Mouse (Mus musculus) CD4-positive, CD25-positive, alpha-beta regulatory T cell (primary cell): ENCODE results near the gene Nipsnap2. TPM values are rescaled to one million over a fixed set of nuclear protein-coding genes. Genes with fewer than 3 reads are reported as not detected.

Experiments
- polyA plus RNA-seq: library from polyadenylated mRNA; unstranded; fragments of 100-300 nt; shearing (Covaris generic); gene quantifications from one replicate; pipeline ENCODE4 v1.2.1, GENCODE M21; 2017

Nipsnap2 gene
- 31.3 TPM for polyA plus RNA-seq

DNA sequence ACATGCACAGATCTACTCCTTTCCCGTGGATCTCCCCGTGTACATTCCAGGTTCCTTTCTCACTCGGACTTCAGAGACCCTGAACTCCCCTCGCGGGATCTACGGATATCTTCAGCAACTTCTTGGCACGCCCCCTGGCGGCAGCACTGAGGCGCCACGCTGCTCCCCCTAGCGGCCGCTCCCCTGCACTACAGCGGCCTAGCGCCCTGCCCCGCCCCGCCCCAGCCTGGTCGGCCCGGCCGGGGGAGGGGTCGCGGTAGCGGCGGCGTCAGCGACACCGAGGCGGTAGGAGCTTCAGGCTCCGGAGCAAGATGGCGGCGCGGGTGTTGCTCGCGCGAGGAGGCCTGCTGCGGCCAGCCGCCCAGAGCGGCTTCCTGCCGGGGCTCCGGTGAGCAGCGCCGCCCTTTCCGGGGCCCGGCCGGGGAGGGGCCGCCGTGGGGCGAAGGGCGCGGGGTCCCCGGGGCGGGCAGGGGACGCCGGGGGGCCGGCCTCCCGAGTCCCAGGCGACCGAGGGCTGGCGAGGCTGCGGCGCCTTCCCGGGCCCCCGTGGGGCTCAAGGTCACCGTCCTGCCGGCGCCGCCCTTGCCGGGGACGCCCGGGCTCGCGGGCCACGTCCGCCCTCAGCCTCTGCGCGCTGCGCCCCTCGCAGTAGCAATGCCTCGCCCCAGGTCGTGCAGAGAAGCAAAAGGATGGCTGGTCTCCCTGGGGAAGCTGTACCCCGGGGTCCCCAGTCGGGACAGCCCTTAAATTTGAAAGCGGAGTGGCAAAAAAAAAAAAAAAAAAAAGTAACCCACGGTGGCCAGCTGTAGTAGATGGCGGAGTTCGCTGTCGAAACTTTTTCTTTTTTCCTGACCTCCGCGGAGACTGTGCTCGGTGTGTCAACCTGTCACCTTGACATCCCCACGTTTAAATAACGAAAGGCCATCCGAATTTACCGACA is at the start of gene Nipsnap2:
Nipsnap2 (plus strand) TSS at position 230 of the 940 bp plus-strand sequence.

DNA sequence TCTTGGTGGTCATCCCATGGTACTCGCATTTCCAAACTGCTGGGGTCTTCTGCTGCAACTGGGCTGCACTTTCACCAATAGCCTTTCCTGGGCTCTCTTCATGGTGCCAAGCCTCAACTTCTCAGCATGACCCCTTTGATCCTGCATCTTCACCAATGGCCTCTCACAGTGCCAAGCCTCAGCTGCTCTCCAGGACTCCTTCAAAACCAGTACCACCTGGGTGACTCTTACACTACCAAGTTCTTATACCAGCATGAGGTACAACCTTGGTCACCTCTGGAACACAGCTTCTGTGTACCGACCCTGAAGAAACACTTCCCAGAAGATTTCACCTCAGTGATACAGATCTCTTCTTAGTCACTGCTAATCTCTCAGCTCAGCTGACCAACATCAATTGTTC is 16.5 kb upstream of the Nipsnap2 start, which contains the start of gene Sept14:
Sept14 (minus strand) TSS at position 101 of the 400 bp plus-strand sequence.

DNA sequence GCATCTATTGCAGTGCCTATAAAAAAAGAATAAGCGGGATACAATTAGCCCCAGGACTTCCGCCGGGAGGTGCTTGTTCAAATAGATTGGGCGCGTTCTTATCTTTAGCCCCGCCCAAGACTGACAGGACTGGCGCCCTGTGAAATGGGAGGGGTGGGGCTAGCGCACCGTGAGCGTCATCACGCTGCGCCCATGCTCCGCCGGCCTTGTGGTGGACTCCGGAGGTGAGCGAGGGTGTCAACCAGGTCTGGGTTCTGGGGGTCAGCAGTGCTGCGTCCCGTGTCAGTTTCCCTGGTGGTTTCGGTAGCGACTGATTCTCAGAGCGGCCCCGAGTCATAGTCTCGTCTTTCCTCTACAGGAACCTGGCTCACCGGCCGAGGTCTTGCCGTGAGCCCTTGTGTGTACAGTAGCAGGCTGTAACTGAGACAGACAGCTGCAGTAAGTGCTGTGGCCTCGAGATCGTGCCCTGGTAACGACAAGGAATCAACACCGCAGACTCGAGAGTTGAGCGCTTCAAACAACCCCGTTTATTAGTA is 9.5 kb upstream of the Nipsnap2 start, which contains the start of gene Mrps17:
Mrps17 (plus strand) TSS at position 172 of the 536 bp plus-strand sequence.

DNA sequence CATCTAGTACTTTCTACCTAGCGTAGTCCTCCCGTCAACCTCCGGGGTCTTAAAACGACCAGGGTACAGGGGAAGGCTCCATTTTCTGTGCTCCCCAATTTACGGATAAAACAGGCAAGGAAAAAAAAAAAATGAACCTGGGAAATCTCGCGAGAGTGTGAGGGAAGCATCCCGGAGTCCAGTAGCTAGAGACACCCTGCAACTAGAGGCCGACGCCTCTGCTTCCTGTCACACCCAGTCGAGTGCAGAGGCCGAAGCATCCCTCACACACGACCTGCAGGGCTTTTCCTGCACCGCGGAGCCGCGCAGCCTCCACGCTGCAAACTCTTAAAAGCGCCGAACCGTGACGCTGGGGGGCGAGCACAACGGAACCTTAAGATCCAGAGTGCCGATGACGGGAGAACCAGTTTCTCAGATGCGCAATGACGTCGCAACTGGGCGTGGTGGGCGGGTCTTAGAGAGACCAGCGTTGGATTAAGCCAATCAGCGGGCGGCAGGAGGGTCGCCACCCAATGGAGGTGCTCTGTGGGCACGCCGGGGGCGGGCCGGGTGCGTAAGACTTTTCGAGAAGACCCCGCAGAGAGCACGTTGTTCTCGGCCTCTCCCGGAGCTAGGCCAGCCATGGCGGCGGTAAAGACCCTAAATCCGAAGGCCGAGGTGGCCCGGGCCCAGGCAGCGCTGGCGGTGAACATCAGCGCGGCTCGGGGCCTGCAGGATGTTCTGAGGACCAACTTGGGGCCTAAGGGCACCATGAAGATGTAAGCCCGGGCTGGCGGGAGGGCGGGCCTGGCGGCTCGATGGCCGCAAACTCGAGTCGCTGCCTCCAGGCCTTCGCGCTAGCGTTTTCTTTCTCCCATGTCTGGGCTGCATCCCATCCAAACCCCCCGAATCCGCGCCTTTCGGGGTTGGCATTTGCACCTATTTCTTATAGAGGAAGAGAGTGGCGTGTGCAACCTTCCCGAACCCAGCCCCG is 62.2 kb downstream of the Nipsnap2 start, which contains the start of gene Psph:
Psph (minus strand) TSS at position 632 of the 973 bp plus-strand sequence.

Other genes starting within 250 kb of the Nipsnap2 start
- 52.7 TPM for gene Sfswap, start 223.8 kb upstream of the Nipsnap2 start, polyA plus RNA-seq
- 0.69 TPM for gene Mmp17, start 140.9 kb upstream of the Nipsnap2 start, polyA plus RNA-seq
- gene Zfp11, start 55.0 kb upstream of the Nipsnap2 start, polyA plus RNA-seq: 3.6 TPM
- gene Sept14, start 16.6 kb upstream of the Nipsnap2 start, polyA plus RNA-seq: 0.17 TPM
- gene Mrps17, start 9.6 kb upstream of the Nipsnap2 start, polyA plus RNA-seq: 114 TPM
- 60.2 TPM for gene Psph, start 62.4 kb downstream of the Nipsnap2 start, polyA plus RNA-seq
- gene Sumf2, start 121.9 kb downstream of the Nipsnap2 start, polyA plus RNA-seq: 25.1 TPM
- 464 TPM for gene Chchd2, start 162.4 kb downstream of the Nipsnap2 start, polyA plus RNA-seq
- gene Zbed5, start 170.7 kb downstream of the Nipsnap2 start, polyA plus RNA-seq: 3.1 TPM
- 0.28 TPM for gene Phkg1, start 173.5 kb downstream of the Nipsnap2 start, polyA plus RNA-seq
- gene Nupr1l, start 183.5 kb downstream of the Nipsnap2 start, polyA plus RNA-seq: 0.75 TPM
- 15.9 TPM for gene Vkorc1l1, start 216.9 kb downstream of the Nipsnap2 start, polyA plus RNA-seq